Mouse (Mus musculus) thymus, postnatal 10 days (tissue): ENCODE results near the gene Smim20.

Source experiments
- DNase-seq, 2 experiments: peaks; one replicate each; pipeline ENCODE4 v3.0.0; 2021; ENCODE audit warnings: low spot score in 2 of 2

Gene Smim20

DNA sequence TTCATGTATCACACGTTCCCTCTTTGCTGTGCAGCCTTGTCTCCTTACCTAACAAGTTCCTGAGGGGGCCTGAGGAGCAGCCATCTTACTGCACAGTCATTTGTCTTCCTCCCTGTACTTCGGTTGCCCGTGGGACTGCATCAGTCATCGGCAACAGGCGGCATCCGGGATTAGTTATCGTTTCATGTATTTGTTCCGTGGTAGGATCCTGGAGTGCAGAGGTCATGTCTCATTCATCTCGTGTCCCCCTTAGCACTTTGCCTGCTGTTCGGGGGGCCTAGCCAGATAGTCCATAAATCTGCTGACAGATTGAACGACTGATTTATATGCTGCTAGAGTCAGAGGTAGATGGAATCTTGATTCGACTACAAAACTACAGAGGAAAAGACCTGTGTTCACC is 1.1 kb upstream of the Smim20 start:
- DNase-seq, result no peak

GRCm38 (mm10) chr5:53266181-53266580 is 702 bp upstream of the Smim20 start:
- no peak for DNase-seq

DNA sequence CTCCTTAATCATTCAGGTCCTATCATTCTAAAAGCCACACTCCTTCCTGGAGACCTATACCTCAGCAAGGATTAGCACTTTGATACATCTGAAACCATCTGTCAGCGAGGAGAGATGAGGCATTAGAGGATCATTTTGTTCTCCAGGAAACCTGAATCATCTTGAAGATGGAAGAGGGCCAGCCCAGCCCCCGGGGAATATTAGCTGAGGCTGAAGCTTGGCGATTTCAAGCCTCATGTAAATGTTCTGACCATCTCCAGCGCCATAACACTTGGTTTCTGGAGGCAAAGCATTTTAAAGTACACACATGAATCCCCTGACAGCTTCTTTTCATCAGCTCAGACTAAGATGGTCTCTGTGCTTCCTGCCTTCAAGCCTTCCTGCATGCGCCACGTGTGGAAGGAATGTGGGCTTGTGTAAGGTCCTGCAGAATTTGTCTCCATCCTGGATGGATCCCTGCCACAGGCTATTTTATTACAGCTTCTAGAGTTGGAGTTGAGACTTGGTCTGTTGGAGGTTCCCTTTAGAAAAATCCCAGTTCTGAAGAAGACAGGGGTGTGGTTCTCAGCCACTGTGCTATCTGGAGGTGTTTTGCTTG is 1.3 kb downstream of the Smim20 start:
- DNase-seq, result no peak

GRCm38 (mm10) chr5:53269799-53270198 is 2.9 kb downstream of the Smim20 start:
- DNase-seq, result no peak

- no peak for DNase-seq
Measured at GRCm38 (mm10) chr5:53270947-53271711, 4.2 kb downstream of the Smim20 start.

DNA sequence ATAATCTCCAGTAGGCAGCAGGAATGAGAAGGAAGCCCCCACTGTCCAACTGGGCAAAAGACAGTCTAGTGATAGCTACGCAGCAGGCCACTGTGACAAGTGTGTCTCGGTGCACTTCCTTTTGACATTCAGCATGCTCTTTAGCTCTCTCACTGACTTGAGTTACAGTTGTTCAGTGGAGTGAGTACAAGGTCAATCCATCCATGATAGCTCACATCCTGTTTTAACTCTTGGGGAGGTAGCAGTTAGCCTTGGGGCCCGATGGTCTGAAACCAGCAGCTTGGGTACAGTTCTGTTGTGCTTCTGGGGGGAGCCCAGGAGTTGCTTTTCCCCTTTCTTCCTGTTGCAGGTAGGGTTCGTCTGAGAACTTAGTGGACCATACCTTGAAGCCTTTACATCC is 5.7 kb downstream of the Smim20 start:
- DNase-seq, result no peak

GRCm38 (mm10) chr5:53273699-53274430 is 7.0 kb downstream of the Smim20 start:
- no peak for DNase-seq

- DNase-seq, result no peak
Measured at GRCm38 (mm10) chr5:53274811-53275355, 8.0 kb downstream of the Smim20 start.

- DNase-seq, result no peak
Measured at GRCm38 (mm10) chr5:53275376-53275775, 8.5 kb downstream of the Smim20 start.

DNA sequence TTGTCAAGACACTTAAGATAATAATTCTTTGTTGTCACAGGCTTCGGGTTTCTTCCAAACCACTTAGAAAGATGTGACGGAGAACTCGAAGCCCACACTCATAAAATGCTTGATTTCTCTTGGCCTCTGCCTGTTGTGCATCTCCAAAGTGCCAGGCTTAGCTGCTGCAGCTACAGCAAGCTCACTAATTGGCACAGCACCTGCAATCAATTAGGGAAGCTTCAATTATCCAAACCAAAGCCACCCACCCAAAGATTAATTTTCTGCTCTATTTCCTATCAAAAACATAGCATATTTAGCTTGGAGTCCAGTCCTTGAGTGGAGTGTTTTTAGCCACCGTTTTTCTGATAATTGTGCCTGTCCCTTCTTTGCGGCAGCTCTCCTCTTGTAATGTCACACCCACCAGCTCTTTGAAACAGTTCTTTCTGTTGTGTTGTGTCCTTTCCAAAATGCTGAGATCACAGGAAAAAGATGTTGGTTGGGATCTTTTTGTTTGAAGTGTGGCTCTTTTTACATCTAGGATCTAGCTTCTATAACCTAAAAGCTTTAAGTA is 9.7 kb downstream of the Smim20 start:
- no peak for DNase-seq

DNA sequence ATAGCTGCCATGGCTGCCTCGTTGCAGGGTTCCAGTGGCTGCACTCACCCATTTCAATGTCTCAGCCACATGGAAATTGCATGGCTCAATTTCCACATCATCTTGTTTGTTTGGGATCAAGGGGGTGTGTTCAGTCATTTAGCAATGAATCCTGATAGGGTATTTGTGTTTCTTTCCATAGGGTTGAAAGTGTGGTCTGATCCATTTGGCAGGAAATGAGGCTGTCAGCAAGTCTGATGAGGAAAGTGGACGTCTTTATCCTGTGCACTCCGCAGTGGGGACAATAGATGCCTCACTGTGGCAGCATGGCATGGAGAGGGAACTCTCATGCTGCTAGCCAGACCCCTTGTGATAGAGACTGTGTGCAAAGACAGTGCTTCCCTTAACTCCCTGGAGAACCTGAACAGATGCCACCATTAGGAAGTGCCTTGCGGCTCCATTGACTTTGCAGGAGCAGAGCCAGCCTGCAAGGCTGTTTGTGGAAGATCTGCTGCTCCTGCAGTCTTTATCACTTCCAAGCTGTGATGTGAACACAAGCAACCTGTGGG is 10.9 kb downstream of the Smim20 start:
- no peak for DNase-seq

- DNase-seq, result no peak
Measured at GRCm38 (mm10) chr5:53279216-53279813, 12.4 kb downstream of the Smim20 start.

DNA sequence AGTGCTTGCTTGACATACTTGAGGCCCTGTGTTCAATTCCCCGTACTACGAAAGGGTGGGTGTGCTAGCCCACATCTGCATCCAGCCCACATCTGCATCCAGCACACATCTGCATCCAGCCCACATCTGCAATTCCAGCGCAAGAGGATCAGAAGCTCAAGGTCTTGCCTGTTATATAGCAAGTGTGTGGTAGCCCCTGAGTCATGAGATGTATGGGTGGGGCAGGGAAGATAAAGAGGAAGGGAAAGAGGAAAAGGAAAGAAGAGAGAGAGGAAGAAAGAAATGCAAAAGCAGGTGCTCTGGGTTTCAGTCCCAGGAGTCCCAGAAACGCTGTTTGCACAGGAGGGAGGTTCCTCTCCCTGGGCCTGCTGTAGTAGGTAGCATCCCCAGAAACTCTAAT is 15.6 kb downstream of the Smim20 start:
- DNase-seq, result no peak

- DNase-seq, result no peak
Measured at GRCm38 (mm10) chr5:53286406-53286805, 19.5 kb downstream of the Smim20 start.

DNA sequence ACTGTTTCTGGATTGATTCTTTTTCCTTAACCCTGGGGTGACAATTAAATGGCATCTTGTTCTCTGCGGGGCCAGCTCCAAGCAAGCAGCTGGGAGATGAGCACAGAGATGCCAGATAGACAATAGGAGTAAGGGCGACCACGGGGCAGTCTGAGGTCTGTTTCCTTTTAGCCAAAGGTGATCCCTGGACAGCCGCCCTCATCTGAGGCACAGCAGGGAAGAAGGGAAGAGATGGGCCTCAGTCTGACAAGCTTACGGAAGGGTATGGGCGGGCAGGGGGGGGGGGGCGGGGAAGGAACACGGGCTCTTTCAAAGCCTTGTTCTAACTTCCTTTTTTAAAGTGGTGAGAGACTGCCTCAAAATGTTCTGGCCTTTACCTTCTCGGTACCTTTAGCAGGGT is 22.6 kb downstream of the Smim20 start:
- DNase-seq, result no peak

DNA sequence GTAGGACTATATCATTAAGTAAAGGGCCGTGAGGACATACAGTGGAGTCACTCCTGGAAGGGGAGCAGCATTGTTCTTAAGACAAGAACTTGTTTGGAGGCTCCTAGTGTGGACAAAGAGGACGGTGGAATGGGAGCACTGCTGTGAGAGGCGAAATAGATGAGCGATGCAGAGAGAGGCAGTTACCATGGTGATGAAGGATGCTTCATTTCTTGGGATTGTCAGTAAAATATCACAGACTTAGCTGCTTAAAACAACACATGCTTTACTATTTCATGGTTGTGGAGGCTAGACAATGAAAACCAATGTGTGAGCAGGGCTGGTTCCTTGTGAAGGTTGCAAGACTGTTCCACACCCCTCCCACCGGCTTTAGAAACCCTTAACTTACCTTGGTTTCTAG is 27.7 kb downstream of the Smim20 start:
- no peak for DNase-seq

DNA sequence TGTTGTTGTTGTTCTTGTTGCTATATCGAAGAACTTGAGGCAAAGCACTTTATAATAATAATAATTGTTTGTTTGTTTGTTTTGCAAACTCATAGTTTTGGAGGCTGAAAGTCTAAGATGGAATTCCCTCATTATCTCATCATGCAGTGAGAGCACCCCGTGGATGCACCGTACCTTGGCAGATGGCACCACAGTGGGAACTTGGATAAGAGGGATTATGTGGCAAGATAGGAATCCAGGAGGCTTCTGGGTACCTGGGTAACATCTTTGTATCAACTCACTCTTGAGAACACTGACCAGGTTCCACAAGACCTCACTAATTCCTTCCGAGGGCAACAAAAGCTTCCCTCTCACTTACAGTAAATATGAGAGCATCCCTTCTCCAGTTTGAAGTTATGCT is 30.1 kb downstream of the Smim20 start:
- no peak for DNase-seq

DNA sequence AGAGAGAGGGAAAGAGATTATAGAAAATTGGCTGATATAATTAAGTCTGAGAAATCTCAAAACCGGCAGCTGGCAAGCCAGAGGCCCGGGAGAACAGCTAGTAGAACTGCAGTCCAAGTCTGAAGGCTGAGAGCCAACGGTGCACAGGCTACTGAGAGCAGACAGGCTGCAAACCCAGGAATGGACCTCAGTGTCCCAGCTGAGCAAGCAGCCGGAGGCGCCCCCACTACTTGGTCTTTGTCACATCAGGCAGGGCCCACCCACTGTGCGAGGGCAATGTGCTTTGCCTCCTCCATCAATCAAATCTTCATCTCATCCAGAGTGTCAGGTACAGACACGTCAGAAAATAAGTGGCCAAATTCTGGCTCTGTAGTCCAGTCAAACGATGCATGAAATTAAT is 34.6 kb downstream of the Smim20 start:
- DNase-seq, result no peak

- DNase-seq, result no peak
Measured at GRCm38 (mm10) chr5:53302895-53303670, 36.2 kb downstream of the Smim20 start.

DNA sequence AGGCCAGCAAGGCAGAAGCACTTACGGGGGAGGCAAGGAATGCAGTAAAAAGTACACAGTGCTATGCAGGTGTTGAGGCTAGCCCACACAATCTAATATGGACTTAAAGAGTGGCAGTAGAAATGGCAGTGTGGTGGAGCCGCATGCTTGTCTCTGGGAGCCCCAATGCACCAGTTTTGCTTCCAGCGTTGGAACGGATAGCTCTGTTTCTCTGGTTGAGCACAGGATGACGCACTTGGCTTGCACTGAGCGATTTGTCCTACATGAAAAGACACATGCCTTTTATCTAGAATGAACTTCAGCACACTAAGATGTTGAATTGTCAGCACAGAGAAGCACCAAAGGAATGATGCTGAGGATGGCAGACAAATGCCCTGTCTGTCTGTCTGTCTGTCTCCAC is 37.1 kb downstream of the Smim20 start:
- no peak for DNase-seq

GRCm38 (mm10) chr5:53304936-53305335 is 38.1 kb downstream of the Smim20 start:
- no peak for DNase-seq
